Mouse (Mus musculus): Measurements from ENCODE around the gene Stpg2. TPM values are rescaled to one million over a fixed set of nuclear protein-coding genes. Genes with fewer than 3 reads are reported as not detected.
A peak's percentile ranks its signal among the peaks of the same experiment; 100 is the strongest.
"Not testable (repeated sequence)": the region's sequence is repeated elsewhere in the genome, so short reads cannot be mapped to it uniquely, and the experiment has no call there.

The Stpg2 gene
- polyA plus RNA-seq, 1 experiment from 2014 or later: 0.10 TPM

DNA sequence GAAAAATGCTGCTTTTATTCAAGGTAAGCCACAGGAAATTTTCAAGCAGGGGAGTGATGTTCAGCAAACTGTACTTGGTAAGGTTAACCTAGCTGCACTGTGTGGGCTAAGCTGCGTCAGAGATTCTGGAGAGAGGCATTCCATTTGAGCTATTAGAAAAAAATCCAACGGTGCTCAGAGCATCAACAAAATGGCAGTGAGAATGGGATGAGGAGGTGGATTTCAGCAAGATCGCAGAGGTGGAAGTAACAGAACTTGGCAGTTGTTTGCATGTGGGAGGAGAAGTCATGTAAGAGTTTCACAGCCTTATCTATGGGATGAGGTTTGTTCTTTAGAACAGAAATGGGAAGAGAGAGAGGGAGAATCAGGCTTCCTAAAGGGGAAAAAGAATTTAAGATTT is 5.2 kb upstream of the Stpg2 start:
- no peaks in the 10 kb centered on the region for H3K9me3 ChIP-seq (replicated peaks; ENCODE audit: control insufficient read depth, low read length)
- 67% methylated on average over 3 of the region's 3 CpGs for WGBS

DNA sequence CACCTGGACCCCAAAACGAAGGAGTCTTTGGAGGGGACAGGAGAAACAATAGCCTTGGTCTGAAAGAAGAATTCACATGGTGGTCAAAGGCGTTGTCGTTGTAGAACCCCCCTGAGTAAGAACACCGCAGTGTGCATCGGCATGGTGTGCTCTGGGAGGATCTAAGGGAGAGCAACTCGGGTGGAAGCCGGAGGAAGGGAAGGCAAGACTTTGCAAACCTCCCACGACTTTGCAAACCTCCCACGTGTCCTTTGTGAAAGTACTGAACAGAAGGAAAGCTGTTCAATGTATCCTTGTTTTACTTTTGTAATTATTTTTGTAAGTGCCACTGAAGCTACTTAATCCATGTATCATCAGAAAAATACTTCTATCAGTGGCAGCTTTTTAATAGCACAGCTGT is 11.5 kb downstream of the Stpg2 start:
- no peak overlapping the region for H3K9ac ChIP-seq (ENCODE audit: low read length)
- DNase-seq (ENCODE audit: low spot score) (no peak), ATAC-seq (no peak)
- WGBS: 66% methylated on average over 9 of the region's 9 CpGs
- H3K4me2 ChIP-seq (ENCODE audit: low read length): no peak overlapping the region
- no peaks in the 10 kb centered on the region for H3K27me3 ChIP-seq (replicated peaks; ENCODE audit: control insufficient read depth, insufficient read depth, low read length)
- H3K36me3 ChIP-seq (ENCODE audit: control insufficient read depth, insufficient read depth, low read length): no peaks in the 10 kb centered on the region
- H3K9me3 ChIP-seq (replicated peaks; ENCODE audit: control insufficient read depth, low read length): no peaks in the 10 kb centered on the region
- H3K4me1 ChIP-seq (ENCODE audit: control insufficient read depth, insufficient read depth, low read length): no peaks in the 10 kb centered on the region
- H3K27ac ChIP-seq (ENCODE audit: low read depth, low read length): no peak overlapping the region
- no peak overlapping the region for H3K4me3 ChIP-seq (ENCODE audit: low read depth, low read length)

More for the DNA sequence above, 5.2 kb upstream of the Stpg2 start:
- Histone ChIP-seq H3K27ac (ENCODE audit: low read depth, low read length) (no peak overlapping the region), H3K4me1 (ENCODE audit: control insufficient read depth, insufficient read depth, low read length) (no peaks in the 10 kb centered on the region), H3K9ac (ENCODE audit: low read length) (no peak overlapping the region), H3K4me3 (ENCODE audit: low read depth, low read length) (no peak overlapping the region), H3K36me3 (ENCODE audit: control insufficient read depth, insufficient read depth, low read length) (no peaks in the 10 kb centered on the region), H3K27me3 (replicated peaks; ENCODE audit: control insufficient read depth, insufficient read depth, low read length) (peaks cover 10% of the 10 kb centered on the region; the same call in 1 of the 2 replicates), H3K4me2 (ENCODE audit: low read length) (no peak overlapping the region)
- ATAC-seq (no peak), DNase-seq (ENCODE audit: low spot score) (no peak)

DNA sequence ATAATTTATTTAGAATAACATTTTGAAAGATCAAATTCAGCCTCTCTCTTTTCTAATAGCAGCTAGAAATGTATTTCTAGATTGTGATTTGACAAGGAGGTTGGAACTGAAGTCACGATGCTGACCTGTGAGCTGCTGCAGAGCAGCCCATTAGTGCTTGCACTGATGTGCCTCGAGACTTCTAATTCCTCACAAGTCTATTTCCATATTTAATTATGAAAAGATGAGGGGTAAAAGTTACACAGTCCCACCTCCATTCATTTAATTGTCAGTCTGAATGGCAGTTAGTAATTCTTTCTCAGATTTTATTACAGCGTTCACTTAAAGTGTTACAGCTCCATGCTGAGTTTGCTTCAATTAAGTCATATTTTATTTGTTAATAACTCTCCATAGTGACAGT is 19.6 kb downstream of the Stpg2 start:
- no peaks in the 10 kb centered on the region for H3K27me3 ChIP-seq (replicated peaks; ENCODE audit: control insufficient read depth, insufficient read depth, low read length)
- no peak for ATAC-seq
- DNase-seq (ENCODE audit: low spot score): peak; percentile 17
- H3K4me1 ChIP-seq (ENCODE audit: control insufficient read depth, insufficient read depth, low read length): no peaks in the 10 kb centered on the region
- no peak overlapping the region for H3K9ac ChIP-seq (ENCODE audit: low read length)
- H3K27ac ChIP-seq (ENCODE audit: low read depth, low read length): no peak overlapping the region
- H3K9me3 ChIP-seq (replicated peaks; ENCODE audit: control insufficient read depth, low read length): no peaks in the 10 kb centered on the region
- H3K4me3 ChIP-seq (ENCODE audit: low read depth, low read length): no peak overlapping the region
- no peak overlapping the region for H3K4me2 ChIP-seq (ENCODE audit: low read length)
- 68% methylated on average over 3 of the region's 3 CpGs for WGBS
- H3K36me3 ChIP-seq (ENCODE audit: control insufficient read depth, insufficient read depth, low read length): no peaks in the 10 kb centered on the region

DNA sequence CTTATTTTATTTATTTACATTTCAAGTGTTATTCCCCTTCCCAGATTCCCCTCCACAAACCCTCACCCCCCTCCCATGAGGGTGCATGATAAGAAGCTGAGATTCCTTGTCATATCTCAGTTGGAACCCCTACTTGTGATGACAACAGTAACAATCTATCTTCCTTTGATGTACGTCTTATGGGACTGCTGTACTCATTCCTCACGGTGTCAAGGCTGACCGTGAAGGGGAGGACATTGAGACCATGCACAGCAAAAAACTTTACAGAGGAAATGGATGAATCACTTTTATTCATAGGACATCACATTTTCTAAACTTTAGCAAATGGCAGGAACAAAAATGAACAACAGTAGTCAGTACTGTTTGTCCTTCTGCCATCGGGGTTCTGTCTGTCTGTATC is 21.3 kb downstream of the Stpg2 start:
- no peaks in the 10 kb centered on the region for H3K4me1 ChIP-seq (ENCODE audit: control insufficient read depth, insufficient read depth, low read length)
- H3K4me2 ChIP-seq (ENCODE audit: low read length): no peak overlapping the region
- no peak overlapping the region for H3K27ac ChIP-seq (ENCODE audit: low read depth, low read length)
- ATAC-seq (no peak), DNase-seq (ENCODE audit: low spot score) (no peak)
- WGBS: 87% methylated on average over 4 of the region's 4 CpGs
- H3K9me3 ChIP-seq (replicated peaks; ENCODE audit: control insufficient read depth, low read length): no peaks in the 10 kb centered on the region
- no peaks in the 10 kb centered on the region for H3K27me3 ChIP-seq (replicated peaks; ENCODE audit: control insufficient read depth, insufficient read depth, low read length)
- H3K36me3 ChIP-seq (ENCODE audit: control insufficient read depth, insufficient read depth, low read length): no peaks in the 10 kb centered on the region
- H3K9ac ChIP-seq (ENCODE audit: low read length): no peak overlapping the region
- H3K4me3 ChIP-seq (ENCODE audit: low read depth, low read length): no peak overlapping the region

DNA sequence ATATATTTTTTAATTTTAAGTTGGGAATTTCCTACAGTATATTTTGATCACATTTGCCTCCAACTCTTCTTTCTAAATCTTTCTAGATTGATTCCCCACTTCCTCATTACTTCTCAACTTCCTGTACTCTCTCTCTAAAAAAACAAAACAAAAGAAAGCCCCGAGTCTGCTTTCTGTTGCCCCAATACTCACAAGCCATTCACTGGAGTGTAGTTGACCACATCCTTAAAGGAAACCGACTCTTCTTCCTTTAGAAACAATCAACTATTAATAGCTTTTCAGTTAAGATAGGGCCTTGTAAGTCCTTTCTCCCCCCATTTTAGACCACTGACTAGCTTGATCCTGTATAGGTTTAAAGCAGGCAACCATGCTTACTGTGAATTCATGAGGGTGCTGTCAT is 39.7 kb downstream of the Stpg2 start:
- H3K9ac ChIP-seq (ENCODE audit: low read length): no peak overlapping the region
- no peak overlapping the region for H3K4me3 ChIP-seq (ENCODE audit: low read depth, low read length)
- no peaks in the 10 kb centered on the region for H3K9me3 ChIP-seq (replicated peaks; ENCODE audit: control insufficient read depth, low read length)
- H3K36me3 ChIP-seq (ENCODE audit: control insufficient read depth, insufficient read depth, low read length): no peaks in the 10 kb centered on the region
- H3K27me3 ChIP-seq (replicated peaks; ENCODE audit: control insufficient read depth, insufficient read depth, low read length): no peaks in the 10 kb centered on the region
- H3K4me2 ChIP-seq (ENCODE audit: low read length): no peak overlapping the region
- DNase-seq (ENCODE audit: low spot score) (no peak), ATAC-seq (no peak)
- H3K27ac ChIP-seq (ENCODE audit: low read depth, low read length): no peak overlapping the region
- H3K4me1 ChIP-seq (ENCODE audit: control insufficient read depth, insufficient read depth, low read length): no peaks in the 10 kb centered on the region
- 87% methylated on average over 2 of the region's 2 CpGs for WGBS

DNA sequence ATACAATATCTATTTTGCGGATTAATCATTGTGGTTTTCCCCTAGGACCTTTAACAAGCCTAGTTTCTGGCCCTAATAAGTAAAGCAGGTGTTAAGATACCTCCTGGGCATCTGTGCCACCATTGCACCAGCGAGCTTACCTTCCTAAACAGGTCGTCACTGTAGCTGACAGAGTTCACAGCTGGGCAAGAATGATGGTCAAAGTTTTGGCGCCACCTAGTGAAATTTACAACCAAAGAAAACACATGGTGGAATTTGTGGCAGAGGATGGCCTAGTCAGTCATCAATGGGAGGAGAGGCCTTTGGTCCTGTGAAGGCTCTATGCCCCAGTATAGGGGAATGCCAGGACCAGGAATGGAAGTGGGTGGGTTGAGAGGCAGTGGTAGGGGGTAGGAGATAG is 41.0 kb downstream of the Stpg2 start:
- Histone ChIP-seq H3K4me1 (ENCODE audit: control insufficient read depth, insufficient read depth, low read length) (no peaks in the 10 kb centered on the region), H3K9me3 (replicated peaks; ENCODE audit: control insufficient read depth, low read length) (no peaks in the 10 kb centered on the region), H3K27ac (ENCODE audit: low read depth, low read length) (no peak overlapping the region), H3K4me2 (ENCODE audit: low read length) (no peak overlapping the region), H3K36me3 (ENCODE audit: control insufficient read depth, insufficient read depth, low read length) (no peaks in the 10 kb centered on the region), H3K27me3 (replicated peaks; ENCODE audit: control insufficient read depth, insufficient read depth, low read length) (no peaks in the 10 kb centered on the region), H3K9ac (ENCODE audit: low read length) (no peak overlapping the region), H3K4me3 (ENCODE audit: low read depth, low read length) (no peak overlapping the region)
- DNase-seq (ENCODE audit: low spot score) (peak; percentile 6), ATAC-seq (no peak)
- 51% methylated on average over 4 of the region's 4 CpGs for WGBS

DNA sequence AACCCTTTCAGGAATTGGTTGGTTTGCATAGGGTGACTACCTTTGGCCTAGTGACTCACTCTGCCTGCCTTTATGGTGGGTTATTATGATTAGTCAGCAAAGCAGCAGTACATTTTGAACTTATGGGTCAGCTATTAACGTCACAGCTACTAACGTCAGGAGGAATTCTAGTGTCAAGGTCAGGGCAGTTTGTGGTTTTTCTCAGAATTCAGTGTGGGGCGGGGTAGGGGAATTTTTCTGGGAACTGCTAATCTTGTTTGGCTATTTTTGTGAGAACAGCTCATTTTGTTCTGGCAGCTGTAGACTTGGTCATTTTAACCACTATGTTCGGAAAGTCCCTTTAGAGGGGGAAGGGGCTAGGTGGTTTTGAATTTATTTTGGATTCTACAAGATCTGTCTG is 56.9 kb downstream of the Stpg2 start:
- H3K36me3 ChIP-seq (ENCODE audit: control insufficient read depth, insufficient read depth, low read length); ATAC-seq; H3K9me3 ChIP-seq (replicated peaks; ENCODE audit: control insufficient read depth, low read length); H3K4me3 ChIP-seq (ENCODE audit: low read depth, low read length); H3K4me2 ChIP-seq (ENCODE audit: low read length); H3K27me3 ChIP-seq (replicated peaks; ENCODE audit: control insufficient read depth, insufficient read depth, low read length); DNase-seq (ENCODE audit: low spot score); H3K4me1 ChIP-seq (ENCODE audit: control insufficient read depth, insufficient read depth, low read length); H3K9ac ChIP-seq (ENCODE audit: low read length); H3K27ac ChIP-seq (ENCODE audit: low read depth, low read length): not testable (repeated sequence)
- WGBS: 93% methylated on average over 4 of the region's 4 CpGs

DNA sequence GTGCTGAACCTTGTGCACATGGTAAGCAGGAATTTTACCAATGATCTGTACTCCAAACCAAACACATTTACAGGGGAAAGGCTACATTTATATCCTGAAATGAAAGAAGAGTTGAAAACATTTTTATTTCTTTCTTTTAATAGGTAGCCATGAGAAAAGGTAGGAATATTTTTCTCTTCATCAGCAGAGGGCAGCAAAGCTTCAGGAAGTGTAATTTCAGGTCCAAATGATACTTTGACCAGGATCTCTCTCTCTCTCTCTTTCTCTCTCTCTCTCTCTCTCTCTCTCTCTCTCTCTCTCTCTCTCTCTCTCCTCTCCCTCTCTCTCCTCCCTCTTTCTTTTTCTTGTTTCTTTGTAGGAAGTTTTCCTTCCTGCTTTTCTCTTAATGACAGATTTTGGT is 92.4 kb downstream of the Stpg2 start:
- ATAC-seq (no peak), DNase-seq (ENCODE audit: low spot score) (peak; percentile 74)
- no peaks in the 10 kb centered on the region for H3K27me3 ChIP-seq (replicated peaks; ENCODE audit: control insufficient read depth, insufficient read depth, low read length)
- H3K27ac ChIP-seq (ENCODE audit: low read depth, low read length): no peak overlapping the region
- no peak overlapping the region for H3K4me3 ChIP-seq (ENCODE audit: low read depth, low read length)
- H3K4me1 ChIP-seq (ENCODE audit: control insufficient read depth, insufficient read depth, low read length): no peaks in the 10 kb centered on the region
- H3K4me2 ChIP-seq (ENCODE audit: low read length): no peak overlapping the region
- no peaks in the 10 kb centered on the region; the same call in 1 of the 2 replicates for H3K9me3 ChIP-seq (replicated peaks; ENCODE audit: control insufficient read depth, low read length)
- no peak overlapping the region for H3K9ac ChIP-seq (ENCODE audit: low read length)
- no peaks in the 10 kb centered on the region for H3K36me3 ChIP-seq (ENCODE audit: control insufficient read depth, insufficient read depth, low read length)

DNA sequence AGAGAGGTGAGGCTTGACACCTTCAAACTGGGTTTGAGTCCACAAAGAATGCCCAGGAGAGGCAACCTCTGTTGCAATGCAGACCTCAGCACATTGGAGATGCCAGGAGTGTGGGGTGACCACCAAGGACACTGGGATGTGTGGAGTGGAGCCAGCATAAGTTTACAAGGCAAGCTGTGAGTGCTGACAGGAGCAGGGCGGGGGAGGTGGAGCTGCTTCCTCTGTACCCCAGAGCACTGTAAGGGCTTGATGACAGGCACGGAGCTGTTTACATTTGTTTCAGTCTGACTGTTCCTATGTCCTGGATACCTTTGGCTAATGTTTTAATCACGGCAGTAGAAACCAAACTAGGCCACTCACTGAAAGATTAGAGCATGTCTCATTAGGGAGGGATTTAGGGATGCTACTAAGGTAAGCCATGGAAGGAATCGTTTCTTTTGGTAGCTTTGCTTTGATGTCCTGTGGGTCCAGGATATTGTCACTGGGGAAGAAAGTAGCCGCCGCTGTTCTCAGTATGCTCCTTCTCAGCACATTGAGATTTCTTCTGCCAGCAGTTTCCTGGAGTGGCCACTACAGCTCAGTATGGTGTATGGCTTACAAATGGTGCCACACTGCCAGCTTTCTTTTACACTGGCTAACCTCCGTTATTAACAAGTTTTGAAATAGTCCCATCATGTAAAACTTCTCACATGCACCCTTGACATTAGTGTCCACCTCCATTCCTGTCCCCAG is 102.8 kb downstream of the Stpg2 start:
- H3K9me3 ChIP-seq (replicated peaks; ENCODE audit: control insufficient read depth, low read length): no peaks in the 10 kb centered on the region
- WGBS: 52% methylated on average over 7 of the region's 7 CpGs
- H3K36me3 ChIP-seq (ENCODE audit: control insufficient read depth, insufficient read depth, low read length): no peaks in the 10 kb centered on the region
- no peak overlapping the region for H3K27ac ChIP-seq (ENCODE audit: low read depth, low read length)
- ATAC-seq (no peak), DNase-seq (ENCODE audit: low spot score) (no peak)
- no peak overlapping the region for H3K9ac ChIP-seq (ENCODE audit: low read length)
- no peaks in the 10 kb centered on the region for H3K4me1 ChIP-seq (ENCODE audit: control insufficient read depth, insufficient read depth, low read length)
- H3K4me3 ChIP-seq (ENCODE audit: low read depth, low read length): no peak overlapping the region
- H3K4me2 ChIP-seq (ENCODE audit: low read length): no peak overlapping the region
- H3K27me3 ChIP-seq (replicated peaks; ENCODE audit: control insufficient read depth, insufficient read depth, low read length): no peaks in the 10 kb centered on the region
